Mouse (Mus musculus) midbrain, embryonic 12.5 days (tissue): ENCODE measurements around the gene Cdx4. TPM values are rescaled to one million over a fixed set of nuclear protein-coding genes. Genes with fewer than 3 reads are reported as not detected.

Experiments
- polyA plus RNA-seq: library from polyadenylated mRNA; unstranded; fragments of >200 nt; fragmentation: Nextera tagmentation; extraction: Ambion mirVana; gene quantifications from 2 replicates; pipeline ENCODE4 v1.2.1, GENCODE M21; 2016

Cdx4 gene
- polyA plus RNA-seq, 1 experiment from 2014 or later, result not detected

Other genes with a start within 250 kb of the Cdx4 start
- gene Nap1l2, start 134.8 kb upstream of the Cdx4 start, polyA plus RNA-seq, result 31.9 and 33.6 TPM in 2 replicates
- 7.5 and 8.1 TPM in 2 replicates for gene Chic1, start 35.1 kb downstream of the Cdx4 start, polyA plus RNA-seq
- gene Tsx, start 93.1 kb downstream of the Cdx4 start, polyA plus RNA-seq, result 0.31 and 0.79 TPM in 2 replicates
- gene Gm26992, start 100.6 kb downstream of the Cdx4 start, polyA plus RNA-seq, result not detected in 2 replicates